Mouse (Mus musculus): ENCODE results near the gene Ptprd.
"Not testable (repeated sequence)": the region's sequence is repeated elsewhere in the genome, so short reads cannot be mapped to it uniquely, and the experiment has no call there.

Ptprd gene

GRCm38 (mm10) chr4:77961711-77962110 is 250.1 kb downstream of the Ptprd start:
- in situ Hi-C loops (cut with MboI, MseI) = no loop called here

DNA sequence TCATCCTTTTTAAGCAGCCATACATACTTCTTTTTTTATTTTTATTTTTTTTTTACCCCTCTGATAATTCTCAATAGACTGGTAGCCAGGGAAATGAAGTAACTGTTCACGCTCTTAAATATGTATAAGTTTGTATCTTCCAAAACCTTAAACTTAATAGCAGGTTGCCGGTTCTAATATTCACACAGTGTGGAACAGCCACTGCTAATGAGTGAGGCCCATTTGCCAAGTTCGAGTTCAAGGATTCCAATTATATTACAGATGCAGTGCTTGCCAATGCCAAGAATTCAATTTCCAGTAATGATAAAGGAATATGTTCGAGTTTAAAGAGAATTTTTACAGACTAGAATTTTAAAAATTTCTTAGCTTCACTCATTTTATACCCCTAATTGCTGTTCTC is 322.3 kb downstream of the Ptprd start:
- in situ Hi-C loops (cut with MboI, MseI) = no loop called here

- in situ Hi-C loops (cut with MboI, MseI) = no loop called here
These were observed 331.5 kb downstream of the Ptprd start for GRCm38 (mm10) chr4:77880213-77880612.

DNA sequence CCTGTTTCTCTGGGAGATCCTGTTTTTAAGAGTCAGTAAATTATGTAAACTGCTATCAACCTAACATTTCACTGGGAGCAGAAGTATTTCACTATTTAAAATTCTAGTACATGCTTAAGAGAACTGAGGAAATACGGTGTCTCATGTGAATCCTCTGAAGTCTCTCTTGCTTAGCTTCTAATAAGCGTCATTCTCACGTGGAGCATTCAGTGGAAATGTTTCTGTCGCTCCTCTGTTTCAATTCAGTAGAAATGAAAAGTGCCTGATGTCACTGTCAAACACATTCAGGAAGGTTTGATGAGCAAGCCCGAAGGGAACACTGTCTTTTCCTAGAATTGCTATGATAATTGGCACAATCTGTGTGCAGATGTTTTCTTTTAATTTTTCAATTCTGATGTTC is 350.5 kb downstream of the Ptprd start:
- in situ Hi-C loops (cut with MboI, MseI) = no loop called here

DNA sequence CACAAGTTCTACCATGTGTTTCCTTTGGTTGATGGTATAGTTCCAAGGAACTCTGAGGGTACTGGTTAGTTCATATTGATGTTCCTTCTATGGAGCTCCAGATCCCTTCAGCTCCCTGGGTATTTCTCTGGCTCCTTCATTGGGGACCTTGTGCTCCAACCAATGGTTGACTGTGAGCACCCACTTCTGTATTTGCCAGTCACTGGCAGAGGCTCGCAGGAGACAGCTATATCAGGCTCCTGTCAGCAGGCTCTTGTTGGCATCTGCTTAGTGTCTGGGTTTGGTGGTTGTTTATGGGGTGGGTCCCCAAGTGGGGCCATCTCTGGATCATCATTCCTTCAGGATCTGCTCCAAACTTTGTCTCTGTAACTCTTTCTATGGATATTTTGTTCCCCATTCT is 414.4 kb downstream of the Ptprd start:
- in situ Hi-C loops (cut with MboI, MseI) = not testable (repeated sequence)

DNA sequence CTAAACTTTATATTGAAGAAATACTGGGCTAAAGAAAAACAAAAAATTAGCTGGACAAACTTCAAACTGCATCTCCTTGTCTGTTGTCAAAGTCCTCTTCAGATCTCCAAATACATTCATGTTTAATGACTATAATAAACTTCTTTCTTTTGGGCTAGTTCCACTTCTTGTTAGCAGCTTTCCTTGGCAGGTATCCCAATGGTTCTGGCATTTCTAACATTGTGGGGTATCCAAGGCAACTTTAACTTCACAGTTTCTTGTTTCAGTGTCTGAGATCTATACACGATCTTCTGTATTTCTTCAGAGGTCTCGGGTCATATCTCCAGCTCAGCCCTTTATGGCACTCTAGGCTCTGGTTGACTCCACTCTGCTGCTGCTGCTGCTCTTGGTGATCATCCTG is 434.5 kb downstream of the Ptprd start:
- in situ Hi-C loops (cut with MboI, MseI) = no loop called here

DNA sequence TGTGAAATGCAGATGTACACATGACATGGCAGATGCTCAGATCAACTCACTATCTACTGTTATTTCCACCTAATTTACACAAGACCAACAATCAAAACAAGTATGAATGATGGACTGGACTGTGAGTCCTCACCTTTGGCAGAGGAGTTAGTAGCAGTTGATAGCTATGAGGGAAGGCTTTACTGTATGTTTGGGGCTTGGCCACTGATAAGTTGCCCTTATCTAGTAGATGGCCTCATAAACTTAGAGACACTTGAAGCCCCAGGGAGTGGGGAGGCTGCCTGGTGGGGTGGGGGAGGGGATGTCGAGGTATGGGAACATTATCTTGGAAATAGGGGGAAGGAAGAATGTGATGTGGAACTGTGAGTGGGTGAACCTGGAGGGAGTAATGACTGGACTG is 448.0 kb downstream of the Ptprd start:
- in situ Hi-C loops (cut with MboI, MseI) = no loop called here

DNA sequence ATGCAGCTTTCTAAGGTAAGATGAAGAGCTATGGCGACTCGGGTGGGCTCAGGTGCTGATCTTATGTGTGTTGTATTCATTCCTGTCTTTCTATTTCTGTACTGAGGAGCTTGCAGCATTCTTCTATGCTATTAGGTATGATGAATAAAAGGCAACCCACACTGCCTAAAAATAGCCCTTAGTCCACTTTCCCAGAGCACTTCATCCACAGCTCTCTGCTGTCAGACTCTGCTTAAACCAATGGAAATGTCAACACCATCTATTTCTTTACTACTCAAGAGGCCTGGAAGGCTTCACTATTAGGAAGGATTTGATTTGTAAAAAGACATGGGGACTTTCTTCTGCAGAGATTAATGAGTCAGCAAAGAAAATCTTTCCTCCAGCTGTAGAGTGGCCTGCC is 468.4 kb downstream of the Ptprd start:
- in situ Hi-C loops (cut with MboI, MseI) = no loop called here

DNA sequence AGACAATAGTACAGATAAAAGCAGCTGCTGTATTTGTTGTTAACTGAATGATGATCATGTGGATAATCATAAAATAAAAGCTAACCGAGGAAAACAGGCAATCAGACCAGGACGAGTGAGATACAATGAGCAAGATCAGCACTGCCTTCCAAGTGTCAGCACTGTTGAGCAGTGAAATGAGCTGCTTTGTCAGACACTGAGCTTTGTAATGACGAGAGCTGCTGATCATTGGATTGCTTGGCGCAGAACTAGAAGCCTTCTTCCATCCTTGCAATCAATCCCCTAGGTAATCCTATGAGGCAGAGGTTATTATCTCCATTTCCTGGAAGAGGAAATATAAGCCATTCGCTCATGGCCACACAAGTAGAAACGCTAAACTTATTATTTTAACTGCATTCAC is 489.9 kb downstream of the Ptprd start:
- in situ Hi-C loops (cut with MboI, MseI) = no loop called here

DNA sequence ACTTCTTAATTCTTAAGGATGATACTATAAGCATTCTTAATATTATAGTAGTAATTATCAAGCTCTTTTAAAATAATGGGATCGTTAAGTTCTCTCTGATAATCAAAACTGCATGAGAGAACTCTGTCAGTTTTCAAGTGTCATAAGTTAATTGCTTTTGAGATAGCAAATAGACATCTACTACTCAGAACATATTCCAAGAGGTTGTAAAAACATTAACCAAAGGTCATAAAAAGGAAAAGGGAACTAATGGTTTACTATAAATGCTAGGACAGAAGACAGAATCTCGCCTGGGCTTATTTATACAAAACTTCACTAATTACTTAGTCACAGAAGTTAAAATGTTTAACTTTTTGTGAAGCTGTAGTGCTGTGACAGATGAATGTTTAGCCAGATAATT is 494.0 kb downstream of the Ptprd start:
- in situ Hi-C loops (cut with MboI, MseI) = no loop called here

DNA sequence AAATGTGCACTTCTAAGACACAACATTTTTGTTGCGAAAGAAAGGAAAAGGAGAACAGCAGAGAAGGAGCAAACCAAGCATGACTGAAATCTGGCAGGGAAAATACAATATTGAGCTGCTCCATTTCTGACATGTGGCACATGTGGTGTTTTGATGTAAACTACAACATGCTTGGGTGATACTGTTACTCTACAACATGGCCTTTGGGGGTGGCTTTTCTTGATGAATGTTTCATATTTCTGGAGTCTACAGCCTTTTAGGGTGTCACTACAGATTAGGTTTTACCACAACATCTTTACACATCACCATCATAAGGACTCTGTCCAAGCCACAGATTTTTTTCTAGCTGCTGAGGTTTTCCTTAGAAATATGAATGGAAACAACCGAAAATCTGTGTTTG is 501.5 kb downstream of the Ptprd start:
- in situ Hi-C loops (cut with MboI, MseI) = no loop called here

GRCm38 (mm10) chr4:77698294-77698693 is 513.5 kb downstream of the Ptprd start:
- in situ Hi-C loops (cut with MboI, MseI) = no loop called here

DNA sequence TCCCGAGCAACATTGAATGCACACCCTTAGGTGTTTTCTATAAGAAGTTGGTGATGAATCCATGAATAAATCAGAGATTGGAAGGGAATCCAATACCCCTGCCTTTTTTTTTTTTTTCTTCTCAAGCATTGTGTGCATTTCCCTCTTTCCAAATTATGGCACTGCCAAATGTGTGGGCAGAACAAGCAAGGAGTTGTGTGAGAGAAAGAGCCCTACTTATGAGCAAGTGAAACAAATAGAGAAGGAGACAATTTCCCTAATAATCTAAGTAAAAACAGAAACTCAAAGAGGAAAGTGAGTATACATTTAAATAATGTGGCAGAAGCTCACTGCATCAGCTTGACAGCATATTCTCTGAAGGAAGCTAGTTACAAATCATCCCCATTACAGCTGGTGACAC is 536.0 kb downstream of the Ptprd start:
- in situ Hi-C loops (cut with MboI, MseI) = no loop called here

DNA sequence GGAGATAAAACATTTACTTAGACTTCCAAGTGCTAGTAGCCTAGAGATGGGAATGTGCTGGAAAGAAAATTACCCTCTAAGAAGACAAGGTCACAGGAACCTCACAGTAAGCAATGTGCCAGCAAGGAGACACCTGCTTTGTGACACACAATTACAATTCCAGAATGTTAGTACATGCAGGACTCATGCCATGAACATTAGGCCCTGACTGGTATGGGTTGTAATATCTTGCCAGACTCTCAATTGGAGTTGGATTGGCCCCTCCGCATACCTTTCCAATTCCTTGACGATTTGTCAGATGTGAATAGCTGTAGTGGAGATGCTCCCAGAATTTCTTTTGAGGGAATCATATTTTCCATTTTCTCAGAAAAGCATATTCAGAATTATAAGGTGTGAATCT is 547.0 kb downstream of the Ptprd start:
- in situ Hi-C loops (cut with MboI, MseI) = no loop called here

- in situ Hi-C loops (cut with MboI, MseI) = no loop called here
These were observed 549.5 kb downstream of the Ptprd start for GRCm38 (mm10) chr4:77662309-77662708.

DNA sequence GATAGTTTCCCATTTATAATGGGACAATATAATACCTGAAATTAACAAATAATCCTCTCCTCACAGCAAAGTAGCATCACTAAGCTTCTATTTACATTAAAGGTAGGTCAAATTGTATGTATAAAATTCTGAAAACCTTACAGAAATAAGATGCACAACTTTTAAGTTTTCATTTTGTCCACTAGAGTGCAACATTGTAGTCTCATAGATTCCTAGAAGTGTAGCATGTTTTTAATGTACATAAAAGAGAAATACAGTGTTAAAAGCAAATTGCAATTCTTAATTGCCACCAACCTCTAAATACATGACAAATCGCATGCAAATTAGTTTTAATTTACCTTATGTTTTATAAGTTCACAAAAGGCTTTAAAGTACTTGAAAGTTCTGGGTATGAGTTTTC is 556.1 kb downstream of the Ptprd start:
- in situ Hi-C loops (cut with MboI, MseI) = no loop called here

DNA sequence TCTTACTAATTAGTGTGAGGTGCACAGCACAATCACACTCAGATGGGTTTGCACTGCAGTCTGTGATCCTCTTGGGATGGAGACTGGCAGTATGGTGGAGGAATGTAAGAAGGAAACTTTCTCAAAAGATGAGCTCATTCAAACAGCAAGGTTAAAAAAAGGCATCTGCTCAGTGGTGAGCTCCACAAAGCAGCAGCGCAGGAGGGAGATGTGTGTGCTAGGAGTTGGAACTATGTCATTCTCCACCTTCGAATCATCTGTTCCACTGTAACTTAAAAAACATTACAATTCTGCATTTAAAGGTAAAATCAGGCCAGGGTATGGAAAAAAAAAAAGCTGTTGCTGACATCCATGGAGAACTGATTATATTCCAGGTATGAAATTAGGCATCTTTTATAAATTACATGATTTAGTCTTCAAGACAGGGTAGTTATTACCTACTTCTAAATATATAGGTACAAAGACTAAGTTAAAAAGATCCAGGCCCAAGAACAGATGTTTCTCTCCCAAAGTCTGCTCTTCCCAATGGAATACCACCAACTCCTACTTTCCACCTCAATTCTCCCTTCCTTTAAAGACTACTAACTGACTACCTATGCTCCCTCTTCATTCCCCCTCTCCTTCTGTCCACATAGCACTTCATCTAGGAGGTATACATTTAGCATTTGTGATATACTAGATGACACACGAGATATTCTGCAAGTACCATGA is 562.0 kb downstream of the Ptprd start:
- in situ Hi-C loops (cut with MboI, MseI) = no loop called here

- in situ Hi-C loops (cut with MboI, MseI) = no loop called here
These were observed 562.9 kb downstream of the Ptprd start for GRCm38 (mm10) chr4:77648911-77649310.

DNA sequence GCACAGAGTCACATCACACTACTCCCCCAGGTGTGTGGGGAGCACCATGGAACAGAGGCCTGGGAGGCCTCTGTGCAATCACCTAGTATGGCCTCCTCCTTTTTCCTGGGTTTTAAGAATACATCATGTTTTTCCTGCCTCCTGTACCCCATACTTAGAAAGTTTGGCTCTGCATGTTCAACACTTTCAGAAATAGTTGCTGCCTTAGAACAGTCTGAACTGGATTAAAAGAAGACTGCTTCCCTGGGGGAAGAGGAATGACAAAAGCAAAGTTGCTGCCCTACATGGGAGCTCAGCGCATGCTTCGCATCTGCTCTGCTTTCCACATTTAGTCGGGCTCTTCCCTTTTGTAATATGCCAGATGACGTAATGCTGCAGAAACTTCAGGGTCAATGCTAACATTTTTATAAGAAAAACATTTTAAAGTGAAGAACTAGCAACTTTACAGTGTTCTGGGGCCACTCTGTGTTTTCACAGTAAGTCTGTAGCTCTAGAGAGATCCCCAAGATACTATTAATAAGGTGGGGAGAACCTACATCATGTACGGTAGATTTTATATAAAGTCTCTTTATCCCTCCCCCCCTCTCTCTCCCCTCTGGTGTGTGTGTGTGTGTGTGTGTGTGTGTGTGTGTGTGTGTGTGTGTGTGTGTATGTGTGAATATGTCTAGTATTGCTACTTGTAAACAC is 564.2 kb downstream of the Ptprd start:
- in situ Hi-C loops (cut with MboI, MseI) = no loop called here

- in situ Hi-C loops (cut with MboI, MseI) = no loop called here
These were observed 567.3 kb downstream of the Ptprd start for GRCm38 (mm10) chr4:77644435-77644834.

- in situ Hi-C loops (cut with MboI, MseI) = no loop called here
These were observed 571.7 kb downstream of the Ptprd start for GRCm38 (mm10) chr4:77640022-77640421.

DNA sequence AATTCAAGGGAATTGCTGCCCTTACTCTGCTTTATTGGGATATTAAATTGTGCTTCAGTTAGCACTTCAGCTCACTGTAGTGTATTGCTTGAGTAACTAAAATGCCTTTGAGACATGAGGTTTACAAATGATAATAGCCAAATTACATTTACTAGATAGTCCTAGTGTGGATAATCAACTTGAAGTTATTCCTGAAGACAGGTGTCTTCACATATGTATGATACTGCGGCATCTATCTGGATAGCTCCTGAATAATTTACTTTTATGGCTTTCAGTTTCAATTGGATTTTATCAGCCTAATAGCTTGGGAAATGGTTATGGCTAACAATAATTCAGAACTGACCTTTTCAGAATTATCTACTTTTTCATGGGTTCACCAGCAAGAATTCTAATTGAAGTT is 598.6 kb downstream of the Ptprd start:
- in situ Hi-C loops (cut with MboI, MseI) = no loop called here

GRCm38 (mm10) chr4:77586624-77587023 is 625.1 kb downstream of the Ptprd start:
- in situ Hi-C loops (cut with MboI, MseI) = no loop called here

DNA sequence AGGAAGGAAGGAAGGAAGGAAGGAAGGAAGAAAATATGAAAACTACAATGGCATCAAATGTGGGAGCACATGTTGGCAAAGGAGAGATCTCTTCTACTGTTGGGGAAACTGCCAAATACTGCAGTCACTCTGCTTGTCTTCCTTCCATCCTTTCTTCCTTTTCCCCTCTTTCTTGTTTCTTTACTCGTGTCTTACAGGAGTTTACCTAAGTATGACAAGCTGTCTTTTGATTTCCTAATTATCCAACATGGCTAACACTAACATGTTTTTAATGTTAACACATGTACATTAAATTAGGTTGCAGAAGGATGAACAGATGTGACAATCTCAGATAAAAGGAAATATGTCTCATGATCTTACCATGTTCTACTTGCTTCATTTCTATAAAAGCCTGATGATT is 625.5 kb downstream of the Ptprd start:
- in situ Hi-C loops (cut with MboI, MseI) = no loop called here
